Mouse (Mus musculus) kidney, embryonic 15.5 days (tissue): ENCODE measurements around the gene Nfkbib. TPM values are rescaled to one million over a fixed set of nuclear protein-coding genes. Genes with fewer than 3 reads are reported as not detected.

ENCODE experiments used
- ATAC-seq: fragments of 200-750 bp; cut with Nextera tagmentation; replicated peaks from 2 replicates; pipeline ENCODE4 v1.8.0; 2017; ENCODE audit warnings: moderate TSS enrichment; ENCODE audit not compliant: low FRiP score
- H3K27ac ChIP-seq: fragments of 300-500 bp; sonication (generic); 2 replicates; pipeline ENCODE4 v1.5.1; 2015; ENCODE audit warnings: mild to moderate bottlenecking, inconsistent platforms
- H3K27me3 ChIP-seq: fragments of 300-500 bp; sonication (generic); 2 replicates; pipeline ENCODE4 v1.6.1; 2015; ENCODE audit warnings: inconsistent platforms
- H3K36me3 ChIP-seq: fragments of 300-500 bp; sonication (generic); 2 replicates; pipeline ENCODE4 v1.6.1; 2015; ENCODE audit warnings: inconsistent platforms
- H3K4me1 ChIP-seq: fragments of 300-500 bp; sonication (generic); 2 replicates; pipeline ENCODE4 v1.6.1; 2015; ENCODE audit warnings: inconsistent platforms
- H3K4me2 ChIP-seq: fragments of 300-500 bp; sonication (generic); 2 replicates; pipeline ENCODE4 v1.6.1; 2015; ENCODE audit warnings: moderate library complexity, mild to moderate bottlenecking, inconsistent platforms
- H3K4me3 ChIP-seq: fragments of 300-500 bp; sonication (generic); replicated peaks from 2 replicates; pipeline ENCODE4 v1.5.1; 2015; ENCODE audit warnings: mild to moderate bottlenecking, inconsistent platforms
- H3K9ac ChIP-seq: fragments of 300-500 bp; sonication (generic); 2 replicates; pipeline ENCODE4 v1.6.1; 2015; ENCODE audit warnings: mild to moderate bottlenecking, inconsistent platforms
- H3K9me3 ChIP-seq: fragments of 300-500 bp; sonication (generic); replicated peaks from 2 replicates; pipeline ENCODE4 v1.6.1; 2016; ENCODE audit warnings: inconsistent platforms
- WGBS: fragments of 180-500 bp; shearing (Covaris S2); methylation state at CpG from one replicate; pipeline ENCODE4 v1.1.7; 2015; ENCODE audit warnings: mixed read lengths; 5-methylcytosine and 5-hydroxymethylcytosine counted together
- polyA plus RNA-seq: library from polyadenylated mRNA; unstranded; fragments of >200 nt; fragmentation: Nextera tagmentation; extraction: Ambion mirVana; gene quantifications from 2 replicates; pipeline ENCODE4 v1.2.1, GENCODE M21; 2015

The Nfkbib gene
- polyA plus RNA-seq, 1 experiment from 2014 or later: 45.2 TPM

DNA sequence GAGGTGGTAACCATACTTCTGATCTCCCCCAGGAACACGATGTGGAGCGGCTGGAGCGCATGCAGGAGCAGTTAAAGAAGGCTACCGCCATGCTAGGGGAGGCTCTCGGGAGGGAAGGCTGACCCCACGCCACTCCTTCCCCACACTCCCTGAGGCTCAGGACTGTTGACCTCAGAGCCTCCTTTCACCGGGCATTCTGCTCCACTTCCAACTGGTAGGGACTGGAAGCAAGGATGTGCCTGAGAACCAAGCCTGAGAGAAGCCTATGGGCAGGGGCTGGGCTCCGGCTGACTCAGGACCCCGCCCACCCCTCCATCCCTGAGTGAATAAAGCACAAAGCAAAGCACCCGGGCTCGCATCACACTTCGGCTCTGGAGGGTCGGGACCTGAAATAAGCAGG is 8.7 kb downstream of the Nfkbib start:
- no peak for ATAC-seq
- H3K4me2 ChIP-seq: no peak overlapping the region
- no peak overlapping the region for H3K9ac ChIP-seq
- H3K27ac ChIP-seq: no peak overlapping the region
- peaks cover 8% of the 10 kb centered on the region for H3K4me1 ChIP-seq
- H3K27me3 ChIP-seq: peaks cover 21% of the 10 kb centered on the region
- no peak overlapping the region for H3K4me3 ChIP-seq
- 78% methylated on average over 13 of the region's 13 CpGs for WGBS
- no peaks in the 10 kb centered on the region for H3K9me3 ChIP-seq
- H3K36me3 ChIP-seq: peaks cover 46% of the 10 kb centered on the region

DNA sequence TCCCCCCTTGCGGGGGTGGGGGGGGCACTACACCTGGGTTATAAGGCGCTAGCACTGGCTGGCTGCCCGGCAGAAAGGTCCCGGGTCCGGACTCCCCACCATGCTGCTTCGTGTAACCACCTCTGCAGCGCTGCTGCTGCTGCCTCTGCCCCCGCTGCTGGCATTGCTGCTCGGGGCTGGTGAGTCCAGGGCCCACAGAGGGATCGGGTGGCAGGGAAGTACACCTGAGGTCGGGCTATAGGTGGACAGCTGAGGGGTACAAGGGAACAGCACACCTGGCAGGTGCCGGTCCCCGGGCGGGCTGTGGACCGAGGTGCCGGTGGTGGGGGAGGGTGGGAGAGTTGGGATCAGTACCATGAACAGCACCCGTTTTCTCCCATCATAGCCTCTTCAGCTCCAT is 11.2 kb downstream of the Nfkbib start, which contains the start of gene Ccer2:
Gene Ccer2, plus strand, starts transcription at position 96 of the 400 bp plus-strand sequence.
- no peaks in the 10 kb centered on the region for H3K9me3 ChIP-seq
- 0 out of 2 replicates have a peak within 1 kb of the TSS, but pooled peaks have one; percentile 5 for H3K4me3 ChIP-seq
- H3K4me2 ChIP-seq: peak within 1 kb of the TSS; percentile 40
- 0 out of 2 replicates have a peak, but pooled peaks have one; percentile 46 for ATAC-seq
- peaks cover 21% of the 10 kb centered on the region for H3K27me3 ChIP-seq
- peaks cover 8% of the 10 kb centered on the region for H3K4me1 ChIP-seq
- WGBS: 1% methylated on average over 17 of the region's 17 CpGs
- H3K27ac ChIP-seq: no peak within 1 kb of the TSS
- peaks cover 47% of the 10 kb centered on the region for H3K36me3 ChIP-seq
- no peak within 1 kb of the TSS for H3K9ac ChIP-seq

DNA sequence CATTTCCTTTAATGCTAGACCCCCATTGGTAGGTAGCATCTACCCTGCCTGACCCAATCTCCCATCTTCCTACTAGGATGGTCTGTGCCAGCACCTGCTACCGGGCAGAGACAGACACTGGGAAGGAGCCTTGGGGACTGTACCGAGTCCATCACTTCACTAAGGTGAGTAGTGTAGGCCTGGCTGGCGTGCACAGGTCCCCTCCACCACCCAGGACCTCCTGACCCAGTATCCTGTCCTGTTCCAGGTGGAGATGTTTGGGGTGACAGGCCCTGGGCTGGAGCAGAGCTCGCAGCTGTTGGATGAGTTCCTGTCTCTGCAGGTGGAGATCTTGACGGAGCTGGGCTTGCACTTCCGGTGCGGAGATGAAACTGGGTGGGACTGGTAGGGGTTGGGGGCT is 17.4 kb downstream of the Nfkbib start:
- no peak for ATAC-seq
- no peak overlapping the region for H3K27ac ChIP-seq
- H3K27me3 ChIP-seq: no peaks in the 10 kb centered on the region
- H3K4me3 ChIP-seq: no peak overlapping the region
- H3K4me1 ChIP-seq: no peaks in the 10 kb centered on the region
- no peaks in the 10 kb centered on the region for H3K9me3 ChIP-seq
- H3K36me3 ChIP-seq: peaks cover 55% of the 10 kb centered on the region
- no peak overlapping the region for H3K9ac ChIP-seq
- 92% methylated on average over 7 of the region's 7 CpGs for WGBS
- H3K4me2 ChIP-seq: no peak overlapping the region

DNA sequence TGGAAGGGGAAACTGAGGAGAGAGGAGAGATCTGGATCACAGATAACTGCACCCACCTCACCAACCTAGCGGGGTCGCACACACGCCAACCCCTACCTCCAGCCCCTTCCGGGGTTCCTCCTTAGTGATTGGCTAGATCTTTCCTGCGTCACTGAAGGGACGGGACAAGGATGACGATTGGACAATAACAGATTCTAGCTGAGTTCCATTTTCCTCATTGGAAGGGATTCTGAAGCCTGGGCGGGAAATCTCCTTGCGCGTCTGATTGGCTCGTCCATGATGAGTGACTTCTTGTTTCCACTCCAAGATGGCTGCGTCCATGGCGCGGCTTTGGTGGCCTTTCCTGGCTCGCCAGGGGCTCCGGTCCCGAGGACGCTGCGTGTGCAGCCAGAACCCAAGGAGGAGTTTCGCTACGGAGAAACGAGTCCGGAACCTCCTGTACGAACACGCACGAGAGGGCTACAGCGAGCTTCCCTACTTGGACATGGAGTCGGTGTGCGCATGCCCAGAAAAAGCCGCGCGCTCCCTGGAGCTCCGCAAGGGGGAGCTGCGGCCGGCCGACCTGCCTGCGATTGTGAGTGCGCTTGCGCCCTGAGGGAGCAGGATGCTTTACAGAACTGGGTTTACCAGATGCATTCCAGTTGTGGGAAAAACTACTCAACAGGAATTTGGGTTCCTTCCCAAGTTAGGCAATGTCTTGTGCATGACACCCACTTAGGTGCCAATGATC is 25.4 kb downstream of the Nfkbib start, which contains the start of the genes Mrps12 and Sars2:
Gene Mrps12, minus strand, starts transcription at position 112 of the 730 bp plus-strand sequence.
Gene Sars2, plus strand, starts transcription at position 284 of the 730 bp plus-strand sequence.
- peak; percentile 99 for ATAC-seq
- Histone ChIP-seq H3K9me3 (no peaks in the 10 kb centered on the region), H3K4me1 (peaks cover 14% of the 10 kb centered on the region), H3K9ac (peak within 1 kb of the TSS; percentile 88), H3K27ac (peak within 1 kb of the TSS; percentile 95), H3K27me3 (no peaks in the 10 kb centered on the region), H3K4me3 (peak within 1 kb of the TSS; percentile 88), H3K36me3 (peaks cover 60% of the 10 kb centered on the region), H3K4me2 (peak within 1 kb of the TSS; percentile 85)
- under 1% methylated on average over 39 of the region's 39 CpGs for WGBS

DNA sequence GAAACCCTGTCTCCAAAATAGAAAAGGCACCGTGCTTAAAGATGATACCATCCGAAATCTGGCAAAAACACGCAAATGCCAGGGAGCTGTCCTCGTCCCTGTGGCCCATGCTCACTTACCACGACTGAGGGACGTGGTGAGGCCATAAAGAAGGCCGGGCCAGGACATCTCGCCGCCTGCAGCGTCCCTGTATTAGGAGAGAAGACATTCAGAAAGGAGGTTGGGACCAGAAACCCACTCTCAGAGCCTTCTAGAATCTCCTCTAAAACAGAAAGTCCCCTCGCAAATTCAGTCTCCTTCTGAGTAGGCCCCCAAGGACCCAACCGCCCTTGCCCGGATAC is 26.0 kb downstream of the Nfkbib start:
- H3K27me3 ChIP-seq: no peaks in the 10 kb centered on the region
- peak overlapping the region; percentile 88 for H3K4me3 ChIP-seq
- H3K4me1 ChIP-seq: peaks cover 14% of the 10 kb centered on the region
- peak overlapping the region; percentile 85 for H3K4me2 ChIP-seq
- H3K27ac ChIP-seq: peak overlapping the region; percentile 84
- ATAC-seq: peak; percentile 20
- under 1% methylated on average over 13 of the region's 13 CpGs for WGBS
- H3K9me3 ChIP-seq: no peaks in the 10 kb centered on the region
- peak overlapping the region; percentile 88 for H3K9ac ChIP-seq
- peaks cover 60% of the 10 kb centered on the region for H3K36me3 ChIP-seq

GRCm38 (mm10) chr7:28740949-28741348 is 26.4 kb downstream of the Nfkbib start:
- peaks cover 14% of the 10 kb centered on the region for H3K4me1 ChIP-seq
- WGBS: 33% methylated on average over 9 of the region's 9 CpGs
- no peaks in the 10 kb centered on the region for H3K9me3 ChIP-seq
- peak overlapping the region; percentile 84 for H3K27ac ChIP-seq
- no peak for ATAC-seq
- H3K9ac ChIP-seq: peak overlapping the region; percentile 88
- peak overlapping the region; percentile 88 for H3K4me3 ChIP-seq
- peaks cover 59% of the 10 kb centered on the region for H3K36me3 ChIP-seq
- no peaks in the 10 kb centered on the region for H3K27me3 ChIP-seq
- H3K4me2 ChIP-seq: peak overlapping the region; percentile 85

DNA sequence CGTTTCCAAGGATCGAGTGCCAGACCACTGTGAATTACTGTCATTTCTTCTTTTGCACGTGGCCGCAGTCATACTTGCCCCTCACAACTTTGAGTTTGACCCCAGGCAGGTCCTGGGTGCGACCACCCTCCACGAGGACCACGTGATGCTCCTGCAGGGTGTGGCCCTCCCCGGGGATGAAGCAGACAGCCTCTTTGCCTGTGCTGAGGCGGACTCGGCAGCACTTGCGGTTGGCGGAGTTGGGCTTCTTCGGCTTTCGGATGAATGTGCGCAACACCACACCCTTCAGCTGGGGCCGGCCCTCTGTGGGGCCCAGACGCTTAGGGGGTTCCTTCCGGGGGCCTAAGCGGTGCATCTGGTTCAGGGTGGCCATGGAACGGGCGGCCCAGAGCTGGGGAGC is 27.5 kb downstream of the Nfkbib start:
- Histone ChIP-seq H3K4me1 (peaks cover 14% of the 10 kb centered on the region), H3K9me3 (no peaks in the 10 kb centered on the region), H3K36me3 (peaks cover 48% of the 10 kb centered on the region), H3K4me3 (no peak overlapping the region), H3K4me2 (no peak overlapping the region), H3K9ac (no peak overlapping the region), H3K27ac (no peak overlapping the region), H3K27me3 (no peaks in the 10 kb centered on the region)
- 94% methylated on average over 21 of the region's 21 CpGs for WGBS
- no peak for ATAC-seq

GRCm38 (mm10) chr7:28735701-28736100 is 31.6 kb downstream of the Nfkbib start:
- ATAC-seq: no peak
- peaks cover 49% of the 10 kb centered on the region for H3K36me3 ChIP-seq
- peaks cover 13% of the 10 kb centered on the region for H3K4me1 ChIP-seq
- no peak overlapping the region for H3K9ac ChIP-seq
- H3K27ac ChIP-seq: no peak overlapping the region
- no peak overlapping the region for H3K4me3 ChIP-seq
- 80% methylated on average over 6 of the region's 6 CpGs for WGBS
- H3K27me3 ChIP-seq: 0 out of 2 replicates have a peak, but pooled peaks cover 5% of the 10 kb centered on the region
- H3K4me2 ChIP-seq: no peak overlapping the region
- H3K9me3 ChIP-seq: no peaks in the 10 kb centered on the region; the same call in 1 of the 2 replicates

GRCm38 (mm10) chr7:28733211-28733610 is 34.1 kb downstream of the Nfkbib start:
- H3K4me2 ChIP-seq: peak overlapping the region; percentile 87
- peak overlapping the region; percentile 37; the same call in 1 of the 2 replicates for H3K27ac ChIP-seq
- peaks cover 13% of the 10 kb centered on the region for H3K4me1 ChIP-seq
- peak overlapping the region; percentile 50 for H3K4me3 ChIP-seq
- peaks cover 28% of the 10 kb centered on the region for H3K36me3 ChIP-seq
- H3K27me3 ChIP-seq: 0 out of 2 replicates have a peak, but pooled peaks cover 5% of the 10 kb centered on the region
- WGBS: 12% methylated on average over 11 of the region's 11 CpGs
- H3K9ac ChIP-seq: 0 out of 2 replicates have a peak overlapping the region, but pooled peaks have one; percentile 44
- ATAC-seq: 0 out of 2 replicates have a peak, but pooled peaks have one; percentile 6
- H3K9me3 ChIP-seq: no peaks in the 10 kb centered on the region; the same call in 1 of the 2 replicates

- WGBS: 3% methylated on average over 58 of the region's 58 CpGs
- Histone ChIP-seq H3K36me3 (peaks cover 22% of the 10 kb centered on the region), H3K9ac (peak overlapping the region; percentile 44), H3K9me3 (no peaks in the 10 kb centered on the region; the same call in 1 of the 2 replicates), H3K27ac (peak overlapping the region; percentile 37; the same call in 1 of the 2 replicates), H3K4me1 (peaks cover 13% of the 10 kb centered on the region), H3K4me3 (peak overlapping the region; percentile 50), H3K27me3 (0 out of 2 replicates have a peak, but pooled peaks cover 5% of the 10 kb centered on the region), H3K4me2 (peak overlapping the region; percentile 87)
- ATAC-seq: peak; percentile 91
Measured at GRCm38 (mm10) chr7:28732341-28733142, 34.8 kb downstream of the Nfkbib start.

GRCm38 (mm10) chr7:28727649-28728340 is 39.5 kb downstream of the Nfkbib start:
- Histone ChIP-seq H3K36me3 (peaks cover 15% of the 10 kb centered on the region; the same call in 1 of the 2 replicates), H3K4me3 (no peak overlapping the region), H3K27ac (no peak overlapping the region), H3K4me2 (no peak overlapping the region), H3K9me3 (no peaks in the 10 kb centered on the region; the same call in 1 of the 2 replicates), H3K27me3 (0 out of 2 replicates have a peak, but pooled peaks cover 5% of the 10 kb centered on the region), H3K4me1 (peaks cover 9% of the 10 kb centered on the region), H3K9ac (no peak overlapping the region)
- no peak for ATAC-seq
- 41% methylated on average over 10 of the region's 10 CpGs for WGBS
